Mouse (Mus musculus) megakaryocyte, embryonic 14.5 days (primary cell): Measurements from ENCODE around the gene Rab29. TPM values are rescaled to one million over a fixed set of nuclear protein-coding genes. Genes with fewer than 3 reads are reported as not detected.
"Not testable (repeated sequence)": the region's sequence is repeated elsewhere in the genome, so short reads cannot be mapped to it uniquely, and the experiment has no call there.

Experiments used
- H3K27me3 ChIP-seq: replicated peaks from 2 replicates; pipeline ENCODE3; 2012; ENCODE audit warnings: inconsistent platforms
- H3K36me3 ChIP-seq: replicated peaks from 2 replicates; pipeline ENCODE3; 2012; ENCODE audit warnings: low read length, inconsistent platforms, mixed read lengths
- H3K4me1 ChIP-seq: 2 replicates; pipeline ENCODE4 v1.6.1; 2012; ENCODE audit warnings: inconsistent platforms
- H3K4me3 ChIP-seq: replicated peaks from 2 replicates; pipeline ENCODE3; 2012; ENCODE audit warnings: moderate library complexity, mild to moderate bottlenecking, inconsistent platforms
- H3K9me3 ChIP-seq: 2 replicates; pipeline ENCODE4 v1.6.1; 2012; ENCODE audit warnings: inconsistent platforms
- FLI1 ChIP-seq: IDR thresholded peaks from 2 replicates; pipeline ENCODE4 v1.6.1; 2012; ENCODE audit warnings: low read length, inconsistent platforms, mixed read lengths
- GATA1 ChIP-seq: IDR thresholded peaks from 3 replicates; pipeline ENCODE4 v1.6.1; 2012; ENCODE audit warnings: mixed read lengths, low read length, inconsistent platforms, borderline replicate concordance
- polyA plus RNA-seq: library from polyadenylated mRNA; stranded (reverse); fragments of >175 nt; gene quantifications from 2 replicates; pipeline ENCODE4 v1.2.3, GENCODE M21; 2012; ENCODE audit warnings: low replicate concordance; ENCODE audit not compliant: insufficient read depth

The Rab29 gene
- polyA plus RNA-seq, result 8.8 TPM in 1 of 2 replicates, not detected in the other

- Histone ChIP-seq H3K4me1 (peaks cover 26% of the 10 kb centered on the region), H3K36me3 (peaks cover 25% of the 10 kb centered on the region), H3K27me3 (peaks cover 8% of the 10 kb centered on the region), H3K4me3 (peak within 1 kb of the TSS; percentile 97), H3K9me3 (no peaks in the 10 kb centered on the region)
- TF ChIP-seq FLI1, result no peak
Observed at GRCm38 (mm10) chr1:131867093-131867945, at the start of gene Rab29. Gene Rab29 (plus strand): TSS chr1:131867224.

DNA sequence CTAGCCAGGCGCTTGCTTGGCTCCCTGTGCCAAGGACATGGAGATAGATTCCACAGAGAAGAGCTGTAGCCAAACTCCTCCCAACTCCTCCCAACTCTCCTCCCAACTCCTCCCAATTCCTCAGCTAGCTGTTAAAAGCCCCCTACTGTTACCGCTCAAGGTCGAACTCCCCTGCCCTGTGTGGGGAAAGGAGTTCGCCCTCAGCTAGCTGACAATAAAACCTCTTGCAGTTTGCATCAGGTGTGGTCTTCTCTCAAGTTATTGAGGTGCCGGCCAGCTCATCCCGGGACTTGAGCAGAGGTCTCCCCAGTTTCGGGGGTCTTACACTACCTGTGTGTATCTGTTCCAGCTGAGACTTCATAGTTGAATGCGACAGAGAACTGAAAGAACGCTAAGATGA, 46.7 kb upstream of the Rab29 start:
- Histone ChIP-seq H3K9me3 (peaks cover 27% of the 10 kb centered on the region), H3K27me3 (peaks cover 54% of the 10 kb centered on the region)
- H3K4me3 ChIP-seq, H3K4me1 ChIP-seq, H3K36me3 ChIP-seq: not testable (repeated sequence)

DNA sequence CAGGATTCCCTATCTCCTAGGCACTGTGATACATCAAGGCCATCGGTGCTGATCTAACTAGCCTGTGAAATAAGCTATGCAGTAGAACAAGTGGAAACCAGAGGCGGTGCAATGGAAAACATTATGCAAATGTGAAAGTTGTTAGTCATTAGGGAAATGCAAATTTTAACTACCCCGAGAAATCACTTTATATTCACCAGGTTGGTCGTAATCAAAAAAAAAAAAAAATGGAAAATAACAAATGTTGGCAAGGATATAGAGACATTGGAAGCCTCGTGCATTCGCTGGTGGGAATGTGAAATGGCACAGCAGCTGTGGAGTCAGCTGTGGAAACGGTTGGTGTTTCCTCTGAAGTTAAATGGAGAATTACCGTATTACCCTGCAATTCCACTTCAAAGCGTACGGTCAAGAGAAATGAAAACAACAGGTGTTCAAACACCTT, 46.1 kb upstream of the Rab29 start:
- Histone ChIP-seq H3K27me3 (peaks cover 51% of the 10 kb centered on the region), H3K4me1 (peaks cover 6% of the 10 kb centered on the region; the same call in 1 of the 2 replicates), H3K9me3 (peaks cover 27% of the 10 kb centered on the region), H3K4me3 (no peak overlapping the region), H3K36me3 (no peaks in the 10 kb centered on the region)
- TF ChIP-seq FLI1 (no peak), GATA1 (no peak)

GRCm38 (mm10) chr1:131822292-131822691, 44.7 kb upstream of the Rab29 start:
- peaks cover 37% of the 10 kb centered on the region for H3K27me3 ChIP-seq

DNA sequence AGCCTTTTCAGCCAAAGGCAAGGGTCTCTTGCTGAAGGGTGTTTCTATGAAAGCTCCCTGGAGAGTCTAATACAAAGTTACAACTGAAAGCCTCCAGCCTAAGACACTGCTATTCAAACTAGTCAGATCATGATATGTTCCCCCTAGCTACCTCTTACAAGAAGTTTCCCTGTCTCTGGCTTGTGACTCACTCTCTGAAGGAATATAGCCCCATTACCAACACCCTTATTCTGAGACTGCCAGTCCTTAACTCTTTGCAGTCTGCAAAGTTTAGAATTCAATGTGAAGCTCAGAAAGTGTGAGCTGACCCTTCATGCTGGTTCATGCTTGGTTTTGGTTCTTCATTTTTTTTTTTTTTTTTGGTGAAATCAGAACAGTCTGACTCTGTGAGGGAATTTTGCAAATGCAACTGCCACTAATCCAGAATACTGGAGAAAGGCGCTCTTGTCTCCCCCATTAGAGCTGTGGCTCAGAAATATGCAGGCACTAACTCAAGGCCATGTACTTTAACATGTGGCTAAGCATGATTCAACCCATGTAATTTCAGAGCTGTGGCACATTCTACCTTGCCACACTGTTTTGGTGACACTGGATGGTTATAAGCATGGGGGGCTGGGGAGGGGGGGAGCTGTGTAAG, 44.0 kb upstream of the Rab29 start:
- H3K4me3 ChIP-seq, result no peak overlapping the region
- peaks cover 15% of the 10 kb centered on the region for H3K9me3 ChIP-seq
- no peaks in the 10 kb centered on the region for H3K36me3 ChIP-seq
- TF ChIP-seq GATA1, result no peak
- no peak for TF ChIP-seq FLI1
- H3K4me1 ChIP-seq, result peaks cover 14% of the 10 kb centered on the region; the same call in 1 of the 2 replicates
- peaks cover 31% of the 10 kb centered on the region for H3K27me3 ChIP-seq

More at GRCm38 (mm10) chr1:131822292-131822691, 44.7 kb upstream of the Rab29 start:
- Histone ChIP-seq H3K4me3 (no peak overlapping the region), H3K36me3 (no peaks in the 10 kb centered on the region), H3K4me1 (peaks cover 11% of the 10 kb centered on the region; the same call in 1 of the 2 replicates), H3K9me3 (peaks cover 21% of the 10 kb centered on the region)
- TF ChIP-seq GATA1, result no peak
- no peak for TF ChIP-seq FLI1

DNA sequence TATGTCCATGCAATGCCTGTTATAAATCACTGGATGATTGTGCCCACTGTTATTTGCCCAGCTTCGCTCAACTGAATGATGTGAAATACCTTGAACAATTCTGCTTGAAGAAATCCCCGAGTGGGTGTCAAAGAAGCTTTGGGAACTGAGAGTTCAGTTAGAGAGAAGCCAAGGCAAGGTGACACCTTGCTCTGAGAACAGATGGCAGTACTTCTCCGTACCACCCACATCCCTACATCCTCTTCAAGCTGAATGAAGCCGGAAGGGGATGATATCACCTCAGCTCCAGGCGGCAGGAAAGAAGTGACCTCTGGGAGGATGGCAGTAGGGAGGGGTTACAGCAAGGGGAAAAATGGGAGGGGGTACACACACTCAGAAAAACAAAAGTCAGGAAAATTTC, 43.5 kb upstream of the Rab29 start:
- TF ChIP-seq FLI1 (no peak), GATA1 (no peak)
- Histone ChIP-seq H3K9me3 (peaks cover 11% of the 10 kb centered on the region), H3K27me3 (peaks cover 26% of the 10 kb centered on the region), H3K4me1 (peaks cover 16% of the 10 kb centered on the region; the same call in 1 of the 2 replicates), H3K4me3 (no peak overlapping the region), H3K36me3 (no peaks in the 10 kb centered on the region)

GRCm38 (mm10) chr1:131824528-131825181, 42.4 kb upstream of the Rab29 start:
- no peak for TF ChIP-seq GATA1
- no peak for TF ChIP-seq FLI1
- Histone ChIP-seq H3K4me1 (peaks cover 27% of the 10 kb centered on the region), H3K27me3 (peaks cover 18% of the 10 kb centered on the region)

DNA sequence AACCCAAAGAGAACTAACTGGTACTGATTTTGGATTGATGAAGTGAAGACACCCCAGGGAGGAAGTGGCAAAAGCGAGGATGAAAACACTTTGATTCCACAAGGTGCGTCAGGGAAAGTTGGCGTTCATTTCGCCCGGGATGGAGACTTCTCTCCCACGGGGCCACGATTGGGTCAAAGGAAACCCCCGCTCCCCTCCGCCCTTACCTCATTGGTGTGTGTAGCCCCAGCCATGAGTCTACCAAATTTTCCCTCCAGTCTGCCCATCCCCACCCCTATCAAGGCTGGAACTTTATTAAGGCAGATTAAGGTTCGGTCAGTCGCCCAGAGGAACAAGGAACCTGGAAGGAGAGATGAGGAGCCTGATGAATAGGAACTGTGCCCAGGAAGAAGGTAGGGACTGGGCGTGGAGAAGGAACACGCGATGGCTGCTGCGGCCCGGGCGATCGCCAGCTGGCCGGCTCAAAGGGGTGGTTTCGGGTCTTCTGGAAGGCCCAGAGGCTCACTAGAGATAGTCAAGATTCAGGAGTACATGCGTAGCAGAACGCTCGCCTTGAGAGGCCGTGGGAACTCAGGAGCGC, 39.7 kb upstream of the Rab29 start, which contains the start of gene Slc41a1:
Gene Slc41a1 (plus strand): TSS at position 287 of the 580 bp plus-strand sequence.
- no peak for TF ChIP-seq GATA1
- TF ChIP-seq FLI1, result no peak
- H3K4me3 ChIP-seq, result peak within 1 kb of the TSS; percentile 95
- H3K36me3 ChIP-seq, result peaks cover 28% of the 10 kb centered on the region
- H3K27me3 ChIP-seq, result peaks cover 14% of the 10 kb centered on the region
- no peaks in the 10 kb centered on the region for H3K9me3 ChIP-seq
- peaks cover 53% of the 10 kb centered on the region for H3K4me1 ChIP-seq

More at GRCm38 (mm10) chr1:131824528-131825181, 42.4 kb upstream of the Rab29 start:
- Histone ChIP-seq H3K4me3 (no peak overlapping the region), H3K9me3 (no peaks in the 10 kb centered on the region), H3K36me3 (peaks cover 2% of the 10 kb centered on the region)

- Histone ChIP-seq H3K4me3 (peak overlapping the region; percentile 95), H3K36me3 (peaks cover 33% of the 10 kb centered on the region), H3K4me1 (peaks cover 58% of the 10 kb centered on the region), H3K9me3 (no peaks in the 10 kb centered on the region), H3K27me3 (peaks cover 12% of the 10 kb centered on the region)
- no peak for TF ChIP-seq GATA1
Observed at GRCm38 (mm10) chr1:131827787-131828258, 39.2 kb upstream of the Rab29 start.
